Mouse (Mus musculus) mature B cell (primary cell): Measurements from ENCODE around the gene Nsun5.
"Not testable (repeated sequence)": the region's sequence is repeated elsewhere in the genome, so short reads cannot be mapped to it uniquely, and the experiment has no call there.

Source experiments
- in situ Hi-C: fragments of 300-500 bp; cut with MboI; formaldehyde crosslinking; loops from 2 replicates; pipeline ENCODE4 v1.14.3; 2019

The Nsun5 gene

GRCm38 (mm10) chr5:135369787-135370654 lies at the start of gene Nsun5:
Gene Nsun5 (plus strand): TSS chr5:135369953.
- in situ Hi-C loops, result no loop called here

DNA sequence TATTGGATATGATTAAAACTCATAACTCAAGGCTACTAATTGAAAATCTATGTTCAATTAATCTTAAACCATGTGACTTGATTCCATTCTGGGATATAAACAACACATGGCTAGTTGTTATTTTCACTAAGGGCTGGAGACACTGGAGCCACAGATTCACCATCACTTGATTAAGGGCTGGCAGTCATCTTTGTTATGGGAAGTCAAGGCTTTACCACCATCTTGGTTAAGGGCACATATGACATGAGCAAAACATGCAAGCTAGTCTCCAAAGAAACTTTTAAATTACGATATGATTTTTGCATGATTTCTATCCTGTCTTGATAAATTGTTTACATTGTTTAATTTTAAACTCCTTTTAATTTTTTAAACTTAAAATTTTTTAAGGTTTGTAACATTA lies 47.6 kb upstream of the Nsun5 start:
- in situ Hi-C loops, result no loop called here

DNA sequence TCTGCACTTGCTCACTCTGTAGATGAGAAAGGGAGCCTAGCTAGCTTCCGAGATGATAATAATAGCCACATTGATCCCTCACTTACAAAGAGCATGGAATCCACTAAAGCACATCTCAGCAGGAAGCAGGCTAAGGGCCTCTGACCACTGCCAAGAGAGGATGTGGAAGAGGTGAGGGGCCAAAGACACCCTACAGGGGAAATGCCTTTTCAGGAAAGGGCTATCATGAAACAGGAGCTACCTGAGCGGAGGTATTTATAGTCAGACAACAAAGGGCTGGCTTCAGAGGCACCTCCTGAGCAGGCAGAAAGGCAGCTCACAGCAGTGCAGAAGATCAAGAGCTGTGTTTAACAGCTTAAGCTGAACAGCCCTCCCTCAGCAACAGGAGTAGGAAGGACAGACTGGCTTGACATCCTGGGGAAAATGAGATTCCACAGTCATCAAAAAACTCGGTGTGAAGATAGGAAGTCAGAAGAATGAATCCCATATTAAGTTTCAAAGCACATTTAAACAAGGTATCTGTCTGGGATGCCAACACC lies 43.6 kb upstream of the Nsun5 start:
- in situ Hi-C loops, result no loop called here

GRCm38 (mm10) chr5:135329471-135329870 lies 40.3 kb upstream of the Nsun5 start:
- in situ Hi-C loops, result no loop called here

GRCm38 (mm10) chr5:135330201-135330600 lies 39.6 kb upstream of the Nsun5 start:
- in situ Hi-C loops, result no loop called here

DNA sequence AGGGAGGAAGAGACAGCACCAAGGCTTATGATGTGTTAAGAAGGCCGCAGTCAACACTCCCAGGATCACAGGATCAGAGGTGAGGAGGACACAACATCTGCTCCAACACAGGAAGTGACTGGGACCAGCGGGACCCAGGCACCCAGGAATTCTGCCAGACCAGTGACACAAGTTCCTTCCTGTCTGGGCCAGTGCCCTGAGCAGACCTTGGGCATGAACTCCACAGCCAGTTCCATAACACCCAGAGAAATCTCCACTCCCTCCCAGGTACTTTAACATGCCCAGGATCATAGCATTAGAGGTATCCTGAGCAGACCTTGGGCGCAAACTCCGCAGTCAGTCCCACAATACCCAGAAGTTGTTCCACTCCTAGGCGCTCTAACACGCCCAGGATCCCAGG lies 38.6 kb upstream of the Nsun5 start:
- in situ Hi-C loops, result no loop called here

DNA sequence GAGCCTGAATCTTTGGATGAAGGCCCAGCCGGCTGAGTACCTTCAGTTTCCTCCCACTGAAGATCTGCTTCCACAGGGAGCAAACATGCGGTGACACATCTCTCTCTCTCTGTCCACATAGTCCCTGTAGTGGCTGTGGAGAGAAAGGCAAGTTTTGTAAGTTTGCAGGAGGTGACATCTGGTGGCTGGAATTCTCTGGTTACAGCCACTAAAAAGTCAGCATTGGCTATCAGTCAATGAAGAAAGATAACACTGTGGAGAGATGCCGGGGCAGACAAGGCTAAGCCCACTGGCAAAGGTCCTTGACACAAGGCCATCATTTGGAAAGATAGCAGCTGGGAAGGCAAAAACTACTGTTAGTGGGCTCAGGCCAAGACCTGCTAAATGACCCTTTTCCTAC lies 32.2 kb upstream of the Nsun5 start:
- in situ Hi-C loops, result no loop called here

- in situ Hi-C loops, result no loop called here
Observed at GRCm38 (mm10) chr5:135345989-135346388, 23.8 kb upstream of the Nsun5 start.

DNA sequence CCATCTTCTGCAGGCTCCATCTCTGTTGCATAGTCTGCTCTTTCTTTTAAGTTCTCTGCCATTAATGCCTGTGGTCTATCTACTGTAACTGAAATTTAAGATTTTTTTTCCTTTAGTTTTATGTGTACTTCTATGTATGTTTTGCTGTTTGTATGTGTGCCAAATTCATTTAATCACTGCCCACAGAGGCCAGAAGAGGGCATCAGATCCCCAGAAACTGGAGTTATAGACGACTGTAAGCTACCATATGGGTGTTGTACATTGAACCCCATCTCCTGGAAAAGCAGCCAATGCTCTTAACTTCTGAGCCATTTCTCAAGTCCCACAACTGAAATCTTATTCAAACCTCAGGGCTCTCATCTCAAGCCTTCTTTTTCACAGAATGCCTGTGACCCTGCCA lies 23.3 kb upstream of the Nsun5 start:
- in situ Hi-C loops, result no loop called here

- in situ Hi-C loops, result no loop called here
Observed at GRCm38 (mm10) chr5:135347511-135348011, 22.2 kb upstream of the Nsun5 start.

DNA sequence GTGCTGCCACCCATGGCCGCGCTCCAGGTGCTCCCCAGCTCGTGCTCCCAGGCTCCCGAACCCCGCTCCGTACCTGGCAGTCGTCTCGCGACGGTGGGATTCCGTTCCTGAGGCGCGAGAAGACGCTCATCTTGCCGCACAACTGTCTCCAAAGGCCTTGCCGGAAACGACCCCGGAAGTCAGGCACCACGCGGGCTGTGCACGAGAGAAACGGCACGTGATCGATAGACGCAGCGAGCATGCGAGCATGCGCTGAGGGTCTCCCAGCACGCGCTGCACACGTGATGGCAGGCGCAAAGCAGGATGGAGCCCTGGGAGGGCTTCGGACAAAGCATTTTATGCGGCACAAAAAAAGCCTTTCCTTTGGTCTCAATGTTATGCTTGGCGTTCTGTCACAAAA lies 19.9 kb upstream of the Nsun5 start, which contains the start of gene Fkbp6:
TSS of gene Fkbp6 (minus strand) at position 183 of the 400 bp plus-strand sequence.
- in situ Hi-C loops, result no loop called here

DNA sequence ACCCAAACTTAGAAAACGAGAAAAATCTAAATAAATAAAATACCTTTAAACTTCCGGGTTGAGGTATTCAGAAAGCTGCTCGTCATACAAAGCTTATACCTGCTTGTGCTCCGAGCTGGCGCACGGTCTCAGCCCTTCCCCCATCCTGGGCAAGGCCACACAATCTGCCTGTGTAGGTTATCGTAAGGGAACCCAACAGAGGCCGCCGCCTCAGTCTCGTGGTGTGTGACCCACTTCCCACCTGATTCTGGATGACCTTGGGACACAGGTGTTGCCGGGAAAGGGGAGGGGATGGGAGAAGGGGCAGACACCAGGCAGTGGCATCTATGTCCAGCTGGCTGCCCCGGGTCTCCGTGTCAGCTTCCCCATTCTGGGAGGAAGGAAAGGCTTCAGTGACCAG lies 18.1 kb upstream of the Nsun5 start:
- in situ Hi-C loops, result no loop called here

GRCm38 (mm10) chr5:135352995-135353394 lies 16.8 kb upstream of the Nsun5 start, which contains the start of gene Trim50:
Gene Trim50 (plus strand): TSS chr5:135353295.
- in situ Hi-C loops, result no loop called here

DNA sequence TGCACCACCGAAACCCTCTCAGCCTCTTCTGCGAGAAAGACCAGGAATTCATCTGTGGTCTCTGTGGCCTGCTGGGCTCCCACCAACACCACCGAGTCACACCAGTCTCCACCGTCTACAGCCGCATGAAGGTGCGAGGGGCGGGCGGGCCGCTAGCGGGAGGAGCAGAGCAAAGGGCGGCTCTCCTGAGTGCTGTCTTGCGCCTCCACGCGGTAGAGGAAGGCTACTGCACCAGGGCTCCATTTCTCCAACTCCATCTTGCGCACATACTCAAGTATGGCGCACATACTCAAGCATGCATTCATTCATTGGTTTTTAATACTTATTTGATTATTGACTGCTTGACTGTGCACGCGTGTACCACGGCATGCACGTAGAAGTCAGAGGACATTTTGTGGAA lies 16.2 kb upstream of the Nsun5 start:
- in situ Hi-C loops, result no loop called here

- in situ Hi-C loops, result no loop called here
Observed at GRCm38 (mm10) chr5:135356090-135356489, 13.7 kb upstream of the Nsun5 start.

DNA sequence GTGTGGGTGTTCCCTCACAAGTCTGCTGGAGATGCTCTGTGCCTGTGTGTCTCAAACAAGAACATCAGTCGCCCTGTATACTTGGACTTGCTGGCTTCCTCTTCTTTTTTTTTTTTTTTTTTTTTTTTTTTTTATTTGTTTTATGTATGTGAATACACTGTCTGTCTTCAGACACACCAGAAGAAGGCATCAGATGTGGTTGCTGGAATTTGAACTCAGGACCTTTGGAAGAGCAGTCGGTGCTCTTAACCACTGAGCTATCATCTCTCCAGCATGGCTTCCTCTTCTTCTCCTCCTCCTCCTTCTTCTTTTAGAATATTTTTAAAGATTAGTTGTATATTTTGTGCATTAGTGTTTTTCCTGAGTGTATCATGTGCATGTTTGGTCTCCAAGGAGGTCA lies 12.2 kb upstream of the Nsun5 start:
- in situ Hi-C loops, result no loop called here

DNA sequence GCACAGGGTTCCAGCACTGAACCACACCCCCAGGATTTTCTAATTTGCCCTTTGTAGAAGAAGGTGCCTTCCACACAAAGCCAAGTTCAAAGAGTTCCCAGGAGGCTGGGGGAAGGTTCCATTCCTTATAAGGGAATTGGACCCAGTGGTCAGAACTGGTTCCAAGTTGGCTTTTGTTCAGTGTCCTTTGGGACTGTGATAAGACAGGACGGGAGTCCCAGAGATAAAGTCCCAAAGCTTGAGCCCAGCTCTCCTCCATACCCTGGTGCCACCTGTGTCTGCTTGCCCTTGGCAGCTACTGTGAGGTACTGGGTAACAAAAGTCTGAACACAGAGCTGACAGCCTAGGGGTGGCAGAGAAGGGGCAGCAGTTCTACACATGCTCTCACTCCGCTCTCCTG lies 10.0 kb upstream of the Nsun5 start:
- in situ Hi-C loops, result no loop called here

DNA sequence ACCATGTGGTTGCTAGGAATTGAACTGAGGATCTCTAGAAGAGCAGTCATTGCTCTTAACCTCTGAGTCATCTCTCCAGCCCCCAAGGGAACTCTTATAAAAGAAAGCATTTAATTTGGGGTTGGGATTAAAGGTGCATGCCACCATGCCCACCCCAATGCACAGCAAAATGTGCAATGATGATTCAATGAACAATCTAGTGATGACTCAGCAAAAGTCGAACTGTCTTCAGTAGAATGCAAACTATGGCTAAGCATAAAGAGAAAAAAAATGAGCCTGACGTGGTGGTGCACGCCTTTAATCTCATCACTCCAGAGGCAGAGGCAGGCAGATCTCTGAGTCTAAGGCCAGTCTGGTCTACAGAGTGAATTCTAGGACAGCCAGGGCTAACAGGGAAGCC lies 7.2 kb upstream of the Nsun5 start:
- in situ Hi-C loops, result no loop called here

DNA sequence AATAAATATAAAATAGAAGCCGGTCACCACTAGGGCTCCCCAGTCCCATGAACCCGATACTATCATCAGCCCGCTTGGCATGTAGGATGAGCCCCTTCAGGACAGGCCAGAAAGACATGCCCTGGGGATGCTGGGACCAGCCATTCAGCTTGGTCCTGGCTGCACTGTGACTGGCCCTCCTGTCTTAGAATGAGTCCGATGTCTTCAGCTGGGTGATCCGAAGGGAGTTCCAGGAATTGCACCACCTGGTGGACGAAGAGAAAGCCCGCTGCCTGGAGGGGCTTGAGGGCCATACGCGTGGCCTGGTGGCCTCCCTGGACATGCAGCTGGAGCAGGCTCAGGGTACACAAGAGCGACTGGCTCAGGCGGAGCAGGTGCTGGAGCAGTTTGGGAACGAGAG lies 6.2 kb upstream of the Nsun5 start:
- in situ Hi-C loops, result no loop called here

DNA sequence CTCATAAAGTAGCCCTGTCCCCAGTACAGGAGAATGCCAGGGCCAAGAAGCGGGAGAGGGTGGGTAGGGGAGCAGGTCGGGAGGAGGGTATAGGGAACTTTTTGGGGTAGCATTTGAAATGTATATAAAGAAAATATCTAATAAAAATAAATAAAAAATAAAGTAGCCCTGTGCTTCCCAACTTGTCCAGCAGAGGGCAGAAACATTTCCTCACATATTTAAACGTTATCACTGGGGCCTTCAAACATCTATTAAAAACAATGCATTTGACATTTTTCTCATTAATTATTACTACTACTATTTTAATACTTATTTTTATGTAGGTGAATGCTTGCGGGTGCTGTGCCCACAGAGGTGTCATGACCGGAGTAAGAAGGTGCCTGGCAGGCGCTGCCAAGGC lies 1.9 kb upstream of the Nsun5 start:
- in situ Hi-C loops, result no loop called here

- in situ Hi-C loops, result no loop called here
Observed at GRCm38 (mm10) chr5:135368312-135368711, 1.4 kb upstream of the Nsun5 start.

DNA sequence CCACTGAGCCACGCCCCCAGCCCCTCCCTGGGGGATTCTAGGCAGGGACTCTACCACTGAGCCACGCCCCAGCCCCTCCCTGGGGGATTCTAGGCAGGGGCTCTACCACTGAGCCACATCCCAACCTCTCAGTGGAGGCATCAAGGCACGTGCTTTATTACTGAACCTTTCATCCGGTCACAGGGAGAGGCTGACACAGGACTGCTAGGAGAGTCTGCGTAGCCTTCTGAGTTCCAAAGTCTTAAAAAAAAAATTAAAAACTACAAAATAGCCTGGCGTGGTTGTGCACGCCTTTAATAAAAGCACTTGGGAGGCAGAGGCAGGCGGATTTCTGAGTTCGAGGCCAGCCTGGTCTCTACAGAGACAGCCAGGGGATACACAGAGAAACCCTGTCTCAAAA lies 557 bp upstream of the Nsun5 start:
- in situ Hi-C loops, result not testable (repeated sequence)

DNA sequence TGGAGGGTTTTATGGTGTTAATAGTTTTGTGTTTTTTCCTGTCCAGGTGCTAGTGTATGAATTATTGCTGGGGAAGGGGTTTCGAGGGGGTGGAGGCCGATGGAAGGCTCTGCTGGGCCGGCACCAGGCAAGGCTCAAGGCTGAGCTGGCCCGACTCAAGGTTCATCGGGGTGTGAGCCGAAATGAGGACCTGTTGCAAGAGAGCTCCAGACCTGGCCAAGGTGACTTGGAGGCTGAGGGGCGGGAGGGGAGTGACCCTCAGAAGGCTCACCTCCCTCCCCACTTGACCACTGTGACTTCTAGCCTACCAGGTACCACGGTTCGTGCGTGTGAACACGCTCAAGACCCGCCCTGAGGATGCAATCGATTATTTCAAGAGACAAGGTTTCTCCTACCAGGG lies 1.4 kb downstream of the Nsun5 start:
- in situ Hi-C loops, result no loop called here
